Mouse (Mus musculus): Measurements from ENCODE around the gene Dao.

DNA sequence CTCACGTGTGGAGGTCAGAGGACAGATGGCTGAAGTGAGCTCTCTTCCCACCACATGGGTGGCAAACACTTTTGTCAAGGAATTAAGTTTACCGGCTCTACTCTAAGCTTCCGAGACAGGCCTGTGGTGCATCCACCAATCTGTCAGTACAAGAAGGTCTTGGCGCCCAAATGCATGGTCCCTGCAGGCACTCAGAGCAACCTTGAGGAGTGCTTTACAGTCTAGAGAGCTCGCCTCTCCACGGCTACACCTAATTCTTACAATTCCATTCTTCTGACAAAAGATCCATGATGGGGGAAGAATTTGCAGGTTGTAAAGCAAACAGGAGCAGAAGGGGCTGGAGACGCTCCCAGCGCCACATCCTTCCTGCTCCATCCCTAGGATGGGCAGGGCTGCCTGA, 26.9 kb upstream of the Dao start:
- TF ChIP-seq CTCF (conservative IDR thresholded peaks at IDR 0.05 in 1 of 2, IDR thresholded peaks at IDR 0.05 in 1 of 2; ENCODE audit: low read depth in 2 of 2, low read length in 2 of 2) = no peak
- no peak for TF ChIP-seq POLR2A (IDR thresholded peaks at IDR 0.05; ENCODE audit: low read depth, low read length)
- no peak for TF ChIP-seq JUND (conservative IDR thresholded peaks at IDR 0.05; ENCODE audit: low read depth, low read length)

Measured in CH12.LX (cell line).